Mouse (Mus musculus) lung, postnatal 0 days (tissue): ENCODE data around the gene Atp5d.

ENCODE experiments used
- CTCF ChIP-seq: IDR thresholded peaks from 2 replicates; pipeline ENCODE4 v1.5.1; 2016; ENCODE audit warnings: antibody characterized with exemption, mild to moderate bottlenecking
- EP300 ChIP-seq: IDR thresholded peaks from 2 replicates; pipeline ENCODE4 v1.6.1; 2016; ENCODE audit warnings: antibody characterized with exemption, mild to moderate bottlenecking, control low read depth

GRCm38 (mm10) chr10:80123932-80124562 lies 14.4 kb upstream of the Atp5d start:
- no peak for TF ChIP-seq CTCF
- no peak for TF ChIP-seq EP300
